Mouse (Mus musculus) midbrain, embryonic 13.5 days (tissue): ENCODE measurements around the gene Ggta1. TPM values are rescaled to one million over a fixed set of nuclear protein-coding genes. Genes with fewer than 3 reads are reported as not detected.

ENCODE experiments used
- ATAC-seq: fragments of 200-750 bp; cut with Nextera tagmentation; 2 replicates; pipeline ENCODE4 v1.8.0; 2017; ENCODE audit warnings: mild to moderate bottlenecking, moderate TSS enrichment, moderate library complexity
- H3K27ac ChIP-seq: fragments of 300-500 bp; sonication (generic); 2 replicates; pipeline ENCODE4 v1.5.1; 2015; ENCODE audit warnings: inconsistent platforms, mild to moderate bottlenecking, moderate library complexity
- H3K27me3 ChIP-seq: fragments of 300-500 bp; sonication (generic); 2 replicates; pipeline ENCODE4 v1.6.1; 2015; ENCODE audit warnings: mild to moderate bottlenecking, inconsistent platforms
- H3K36me3 ChIP-seq: fragments of 300-500 bp; sonication (generic); 2 replicates; pipeline ENCODE4 v1.6.1; 2015; ENCODE audit warnings: mild to moderate bottlenecking, inconsistent platforms
- H3K4me1 ChIP-seq: fragments of 300-500 bp; sonication (generic); replicated peaks from 2 replicates; pipeline ENCODE4 v1.6.1; 2015; ENCODE audit warnings: inconsistent platforms
- H3K4me2 ChIP-seq: fragments of 300-500 bp; sonication (generic); replicated peaks from 2 replicates; pipeline ENCODE4 v1.6.1; 2015; ENCODE audit warnings: moderate library complexity, mild to moderate bottlenecking, inconsistent platforms
- H3K4me3 ChIP-seq: fragments of 300-500 bp; sonication (generic); replicated peaks from 2 replicates; pipeline ENCODE4 v1.5.1; 2015; ENCODE audit warnings: mild to moderate bottlenecking, inconsistent platforms
- H3K9ac ChIP-seq: fragments of 300-500 bp; sonication (generic); replicated peaks from 2 replicates; pipeline ENCODE4 v1.6.1; 2015; ENCODE audit warnings: mild to moderate bottlenecking, inconsistent platforms
- H3K9me3 ChIP-seq: fragments of 300-500 bp; sonication (generic); 2 replicates; pipeline ENCODE4 v1.6.1; 2016; ENCODE audit warnings: mild to moderate bottlenecking, inconsistent platforms
- WGBS: fragments of 180-500 bp; shearing (Covaris S2); methylation state at CpG from one replicate; pipeline ENCODE4 v1.1.7; 2015; 5-methylcytosine and 5-hydroxymethylcytosine counted together
- polyA plus RNA-seq: library from polyadenylated mRNA; unstranded; fragments of >200 nt; fragmentation: Nextera tagmentation; extraction: Ambion mirVana; gene quantifications from 2 replicates; pipeline ENCODE4 v1.2.1, GENCODE M21; 2015

Ggta1 gene
- polyA plus RNA-seq, 1 experiment from 2014 or later, result 5.0 TPM

GRCm38 (mm10) chr2:35407878-35408277 lies 55.2 kb downstream of the Ggta1 start:
- Histone ChIP-seq H3K4me1 (no peaks in the 10 kb centered on the region), H3K9ac (no peak overlapping the region), H3K4me2 (no peak overlapping the region), H3K9me3 (no peaks in the 10 kb centered on the region), H3K4me3 (no peak overlapping the region), H3K27ac (no peak overlapping the region), H3K27me3 (no peaks in the 10 kb centered on the region), H3K36me3 (no peaks in the 10 kb centered on the region)
- ATAC-seq, result no peak
- 79% methylated on average over 7 of the region's 7 CpGs for WGBS

DNA sequence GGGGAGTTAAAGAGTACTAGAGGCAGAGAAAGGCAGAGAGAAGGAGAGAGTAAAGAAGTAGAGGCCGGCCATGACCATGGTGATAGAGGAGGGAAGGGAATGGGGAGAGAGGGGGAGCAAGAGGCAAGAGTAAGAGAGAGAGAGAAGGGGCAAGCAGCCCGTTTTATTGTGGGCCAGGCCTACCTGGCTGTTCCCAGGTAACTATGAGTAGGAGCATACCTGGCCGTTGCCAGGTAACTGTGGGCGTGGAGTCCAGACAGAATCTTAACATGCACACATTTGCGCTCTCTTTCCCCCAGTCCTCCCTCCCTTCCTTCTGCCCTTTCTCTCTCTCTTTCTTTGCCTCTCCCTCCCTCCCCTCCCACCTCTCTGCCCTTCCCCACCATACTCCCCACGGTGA lies 55.8 kb downstream of the Ggta1 start:
- H3K27ac ChIP-seq, result no peak overlapping the region
- no peak overlapping the region for H3K4me3 ChIP-seq
- no peak overlapping the region for H3K4me2 ChIP-seq
- H3K36me3 ChIP-seq, result no peaks in the 10 kb centered on the region
- 86% methylated on average over 6 of the region's 6 CpGs for WGBS
- H3K9ac ChIP-seq, result no peak overlapping the region
- H3K9me3 ChIP-seq, result no peaks in the 10 kb centered on the region
- H3K27me3 ChIP-seq, result no peaks in the 10 kb centered on the region
- H3K4me1 ChIP-seq, result no peaks in the 10 kb centered on the region
- no peak for ATAC-seq

DNA sequence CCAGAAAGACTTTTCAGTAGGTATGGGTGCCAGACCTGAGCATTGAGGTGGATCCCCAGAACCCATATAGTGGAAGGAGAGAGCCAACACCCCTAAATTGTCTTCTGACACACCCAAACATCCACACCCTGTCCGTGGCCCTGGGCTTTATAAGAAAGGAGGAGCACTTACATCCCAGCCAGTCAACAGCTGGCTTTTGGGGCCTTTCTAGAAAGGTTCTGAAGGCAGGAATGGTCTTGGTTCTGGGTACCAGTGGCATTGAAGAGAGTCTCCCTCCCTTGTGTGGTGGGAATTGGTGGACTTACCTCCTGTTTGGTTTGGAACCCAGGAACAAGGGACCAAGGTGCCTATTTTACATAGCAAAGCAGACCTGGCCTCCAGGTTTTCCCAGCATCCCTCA lies 56.4 kb downstream of the Ggta1 start:
- 85% methylated on average over 1 of the region's 1 CpGs for WGBS
- no peak overlapping the region for H3K4me2 ChIP-seq
- H3K4me3 ChIP-seq, result no peak overlapping the region
- H3K36me3 ChIP-seq, result no peaks in the 10 kb centered on the region
- no peak overlapping the region for H3K9ac ChIP-seq
- no peaks in the 10 kb centered on the region for H3K9me3 ChIP-seq
- ATAC-seq, result no peak
- H3K27ac ChIP-seq, result no peak overlapping the region
- no peaks in the 10 kb centered on the region for H3K4me1 ChIP-seq
- no peaks in the 10 kb centered on the region for H3K27me3 ChIP-seq

- H3K4me1 ChIP-seq, result no peaks in the 10 kb centered on the region
- H3K9ac ChIP-seq, result no peak overlapping the region
- no peaks in the 10 kb centered on the region for H3K36me3 ChIP-seq
- 96% methylated on average over 16 of the region's 16 CpGs for WGBS
- H3K9me3 ChIP-seq, result no peaks in the 10 kb centered on the region
- no peaks in the 10 kb centered on the region for H3K27me3 ChIP-seq
- ATAC-seq, result no peak
- H3K27ac ChIP-seq, result no peak overlapping the region
- no peak overlapping the region for H3K4me3 ChIP-seq
- H3K4me2 ChIP-seq, result no peak overlapping the region
Observed at GRCm38 (mm10) chr2:35402391-35402790, 60.6 kb downstream of the Ggta1 start.

- WGBS, result 92% methylated on average over 7 of the region's 7 CpGs
- no peak overlapping the region for H3K4me2 ChIP-seq
- no peaks in the 10 kb centered on the region for H3K27me3 ChIP-seq
- no peaks in the 10 kb centered on the region for H3K9me3 ChIP-seq
- no peaks in the 10 kb centered on the region for H3K36me3 ChIP-seq
- H3K4me1 ChIP-seq, result peaks cover 4% of the 10 kb centered on the region; the same call in 1 of the 2 replicates
- no peak overlapping the region for H3K9ac ChIP-seq
- no peak overlapping the region for H3K4me3 ChIP-seq
- H3K27ac ChIP-seq, result no peak overlapping the region
- ATAC-seq, result no peak
Observed at GRCm38 (mm10) chr2:35400739-35401138, 62.3 kb downstream of the Ggta1 start.

GRCm38 (mm10) chr2:35398184-35398828 lies 64.7 kb downstream of the Ggta1 start:
- no peaks in the 10 kb centered on the region for H3K36me3 ChIP-seq
- H3K27ac ChIP-seq, result no peak overlapping the region
- H3K4me1 ChIP-seq, result peaks cover 4% of the 10 kb centered on the region; the same call in 1 of the 2 replicates
- no peak overlapping the region for H3K4me2 ChIP-seq
- H3K4me3 ChIP-seq, result no peak overlapping the region
- H3K27me3 ChIP-seq, result no peaks in the 10 kb centered on the region
- H3K9ac ChIP-seq, result no peak overlapping the region
- H3K9me3 ChIP-seq, result no peaks in the 10 kb centered on the region
- 85% methylated on average over 6 of the region's 6 CpGs for WGBS
- ATAC-seq, result no peak

GRCm38 (mm10) chr2:35397590-35398173 lies 65.3 kb downstream of the Ggta1 start:
- no peak overlapping the region for H3K4me2 ChIP-seq
- no peaks in the 10 kb centered on the region for H3K36me3 ChIP-seq
- no peak overlapping the region for H3K9ac ChIP-seq
- no peaks in the 10 kb centered on the region for H3K9me3 ChIP-seq
- H3K4me1 ChIP-seq, result peaks cover 4% of the 10 kb centered on the region; the same call in 1 of the 2 replicates
- no peak overlapping the region for H3K4me3 ChIP-seq
- H3K27me3 ChIP-seq, result no peaks in the 10 kb centered on the region
- WGBS, result 55% methylated on average over 11 of the region's 11 CpGs
- ATAC-seq, result 0 out of 2 replicates have a peak, but pooled peaks have one; percentile 11
- H3K27ac ChIP-seq, result no peak overlapping the region

DNA sequence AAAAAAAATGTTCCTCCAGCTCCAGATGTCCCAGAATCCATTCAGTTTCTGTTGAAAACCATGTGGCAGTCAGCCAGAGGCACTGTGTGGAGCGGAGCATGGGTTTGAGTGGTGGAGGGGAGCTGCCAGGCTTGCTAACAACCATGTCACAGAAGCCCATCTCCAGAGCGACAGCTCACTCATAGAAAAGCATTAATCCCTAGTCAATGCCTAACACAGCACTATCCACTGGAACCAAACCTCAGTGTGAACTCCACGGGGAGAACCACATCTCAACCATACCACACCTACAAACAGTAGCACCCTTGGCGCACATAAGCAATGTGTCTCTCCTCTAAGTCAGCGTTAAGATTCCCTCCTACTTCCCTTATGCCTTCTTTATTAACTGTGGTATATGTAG lies 65.9 kb downstream of the Ggta1 start, which contains the start of gene 4930402F06Rik:
Gene 4930402F06Rik (minus strand): TSS at position 80 of the 400 bp plus-strand sequence.
- Histone ChIP-seq H3K9ac (no peak within 1 kb of the TSS), H3K4me3 (no peak within 1 kb of the TSS), H3K36me3 (no peaks in the 10 kb centered on the region), H3K4me1 (peaks cover 4% of the 10 kb centered on the region; the same call in 1 of the 2 replicates), H3K9me3 (no peaks in the 10 kb centered on the region), H3K27me3 (no peaks in the 10 kb centered on the region), H3K4me2 (no peak within 1 kb of the TSS), H3K27ac (no peak within 1 kb of the TSS)
- 52% methylated on average over 5 of the region's 5 CpGs for WGBS
- ATAC-seq, result 0 out of 2 replicates have a peak, but pooled peaks have one; percentile 43

DNA sequence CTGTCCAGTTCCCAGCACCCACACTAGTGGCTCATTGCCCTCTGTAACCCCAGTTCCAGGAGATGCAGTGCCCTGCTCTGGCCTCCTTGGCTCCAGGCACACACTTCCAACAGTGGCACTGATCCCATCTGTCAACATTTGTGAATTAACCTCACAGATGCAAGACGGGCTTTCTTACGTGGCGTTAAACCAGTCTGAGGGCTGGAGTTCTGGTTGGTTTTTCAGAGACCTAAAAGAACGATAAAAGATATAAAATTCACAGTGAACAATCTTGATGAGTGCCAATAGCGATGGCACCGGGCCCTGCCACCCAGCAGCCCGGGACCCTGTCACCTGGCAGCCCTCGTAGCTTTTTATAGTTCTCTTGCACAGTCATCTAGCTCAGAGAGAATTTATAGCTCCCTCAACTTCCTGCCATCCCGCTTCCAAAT lies 77.6 kb downstream of the Ggta1 start:
- Histone ChIP-seq H3K27ac (no peak overlapping the region), H3K4me3 (no peak overlapping the region), H3K27me3 (no peaks in the 10 kb centered on the region), H3K9me3 (0 out of 2 replicates have a peak, but pooled peaks cover 5% of the 10 kb centered on the region), H3K9ac (no peak overlapping the region), H3K36me3 (no peaks in the 10 kb centered on the region), H3K4me1 (no peaks in the 10 kb centered on the region), H3K4me2 (no peak overlapping the region)
- 83% methylated on average over 9 of the region's 9 CpGs for WGBS
- ATAC-seq, result no peak

- 75% methylated on average over 9 of the region's 9 CpGs for WGBS
- H3K4me3 ChIP-seq, result no peak overlapping the region
- no peak for ATAC-seq
Observed at GRCm38 (mm10) chr2:35379306-35379705, 83.7 kb downstream of the Ggta1 start.

DNA sequence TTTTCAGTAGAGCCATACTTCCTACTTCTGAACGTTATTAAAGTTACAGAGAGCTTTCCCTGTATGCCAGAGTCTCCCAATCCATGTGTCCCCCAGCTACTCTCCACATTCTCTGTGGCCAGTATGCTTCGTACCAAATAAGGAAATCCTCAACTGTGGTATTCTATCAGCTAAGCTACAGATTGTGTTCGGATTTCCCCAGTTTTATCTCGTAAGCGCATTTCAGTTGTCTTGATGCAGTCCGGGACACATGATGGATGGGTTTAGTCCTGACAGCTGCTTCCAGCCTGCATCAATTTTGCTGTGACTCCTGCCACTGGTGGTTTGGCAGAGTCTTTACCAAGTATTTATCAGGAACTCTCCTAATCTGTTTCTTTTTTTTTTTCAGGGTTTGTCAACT lies 85.4 kb downstream of the Ggta1 start:
- 83% methylated on average over 6 of the region's 6 CpGs for WGBS
- no peak for ATAC-seq
- no peak overlapping the region for H3K4me3 ChIP-seq

More at GRCm38 (mm10) chr2:35379306-35379705, 83.7 kb downstream of the Ggta1 start:
- Histone ChIP-seq H3K4me2 (no peak overlapping the region), H3K27me3 (no peaks in the 10 kb centered on the region), H3K27ac (no peak overlapping the region), H3K36me3 (no peaks in the 10 kb centered on the region), H3K4me1 (no peaks in the 10 kb centered on the region), H3K9me3 (no peaks in the 10 kb centered on the region), H3K9ac (no peak overlapping the region)

DNA sequence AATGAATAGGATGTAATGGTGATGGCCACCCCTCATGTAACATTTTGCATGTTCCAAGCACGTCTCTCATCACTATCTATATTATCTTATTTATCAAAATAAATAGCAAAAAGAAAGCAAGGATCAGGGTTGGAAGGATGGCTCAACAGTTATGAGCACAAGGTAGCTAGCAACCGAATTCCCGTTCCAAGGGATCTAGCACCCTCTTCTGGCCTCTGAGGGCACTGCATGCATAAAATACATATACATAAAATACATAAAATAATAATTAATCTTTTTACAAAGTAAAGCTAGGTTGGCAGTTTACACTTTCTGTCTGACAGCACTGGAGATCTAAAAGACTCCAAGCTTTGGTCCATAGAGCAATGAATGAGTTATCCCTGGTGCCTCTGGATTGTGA lies 90.0 kb downstream of the Ggta1 start:
- no peaks in the 10 kb centered on the region for H3K4me1 ChIP-seq
- no peaks in the 10 kb centered on the region for H3K36me3 ChIP-seq
- no peak overlapping the region for H3K4me3 ChIP-seq
- no peak overlapping the region for H3K9ac ChIP-seq
- H3K27me3 ChIP-seq, result no peaks in the 10 kb centered on the region
- no peak overlapping the region for H3K27ac ChIP-seq
- ATAC-seq, result no peak
- WGBS, result 10% methylated on average over 3 of the region's 3 CpGs
- H3K4me2 ChIP-seq, result no peak overlapping the region
- H3K9me3 ChIP-seq, result no peaks in the 10 kb centered on the region

More for the DNA sequence above, 85.4 kb downstream of the Ggta1 start:
- no peaks in the 10 kb centered on the region for H3K4me1 ChIP-seq
- H3K36me3 ChIP-seq, result no peaks in the 10 kb centered on the region
- H3K27ac ChIP-seq, result no peak overlapping the region
- no peak overlapping the region for H3K4me2 ChIP-seq
- no peaks in the 10 kb centered on the region for H3K9me3 ChIP-seq
- H3K27me3 ChIP-seq, result no peaks in the 10 kb centered on the region
- no peak overlapping the region for H3K9ac ChIP-seq
